9 mouse cellular contexts compared by ENCODE assay signal in genomic region chr1:182506229-182506986, GRCm38 (mm10). TPM values are rescaled to one million over a fixed set of nuclear protein-coding genes. Genes with fewer than 3 reads are reported as not detected.
DNase-seq lines count a peak whose midpoint lies in the region; ATAC-seq lines count a peak whose summit lies in the region.
"Had no signal": no experiment of that assay in that cellular context is flagged by ENCODE, and none has a peak within 500 bp of the region (broad histone marks: within the 10 kb centered on the region; RNA-seq: fewer than 3 reads in every experiment).

No protein-coding gene starts in this region.

- peaks cover 19% of the 10 kb centered on the region for H3K36me3 ChIP-seq in midbrain, embryonic 15.5 days (replicated peaks)
- H3K36me3 ChIP-seq in midbrain, embryonic 10.5 days: peaks cover 57% of the 10 kb centered on the region
- peaks cover 14% of the 10 kb centered on the region; the same call in 1 of the 2 replicates for H3K36me3 ChIP-seq in heart, embryonic 15.5 days
- H3K36me3 ChIP-seq in neural tube, embryonic 15.5 days: peaks cover 25% of the 10 kb centered on the region

- WGBS in midbrain, embryonic 15.5 days: 63% methylated on average over 7 of the region's 7 CpGs
- WGBS in midbrain, embryonic 10.5 days: 73% methylated on average over 7 of the region's 7 CpGs
- 20% methylated on average over 7 of the region's 7 CpGs for WGBS in heart, embryonic 15.5 days
- WGBS in neural tube, embryonic 15.5 days: 70% methylated on average over 7 of the region's 7 CpGs

- no peak overlapping the region for H3K9ac ChIP-seq in midbrain, embryonic 15.5 days
- no peak overlapping the region for H3K9ac ChIP-seq in heart, embryonic 15.5 days
- no peak overlapping the region for H3K9ac ChIP-seq in neural tube, embryonic 15.5 days (replicated peaks)

- ATAC-seq in midbrain, embryonic 15.5 days (replicated peaks): no peak
- ATAC-seq in heart, embryonic 15.5 days (replicated peaks; ENCODE audit: insufficient number of reproducible peaks, insufficient read depth, low FRiP score, low read depth): peak; percentile 75
- ATAC-seq in neural tube, embryonic 15.5 days (ENCODE audit: low FRiP score): no peak

- no peak overlapping the region for H3K4me2 ChIP-seq in midbrain, embryonic 15.5 days
- no peak overlapping the region for H3K4me2 ChIP-seq in heart, embryonic 15.5 days
- H3K4me2 ChIP-seq in neural tube, embryonic 15.5 days: no peak overlapping the region

- no peaks in the 10 kb centered on the region for H3K27me3 ChIP-seq in midbrain, embryonic 15.5 days (replicated peaks)
- H3K27me3 ChIP-seq in midbrain, embryonic 10.5 days (ENCODE audit: low read depth, poor library complexity, severe bottlenecking): no peaks in the 10 kb centered on the region
- H3K27me3 ChIP-seq in heart, embryonic 15.5 days: no peaks in the 10 kb centered on the region
- H3K27me3 ChIP-seq in neural tube, embryonic 15.5 days (replicated peaks): no peaks in the 10 kb centered on the region

- 0 out of 2 replicates have a peak, but pooled peaks cover 5% of the 10 kb centered on the region for H3K4me1 ChIP-seq in midbrain, embryonic 15.5 days
- H3K4me1 ChIP-seq in midbrain, embryonic 10.5 days: peaks cover 17% of the 10 kb centered on the region
- peaks cover 71% of the 10 kb centered on the region for H3K4me1 ChIP-seq in heart, embryonic 15.5 days (replicated peaks)
- H3K4me1 ChIP-seq in neural tube, embryonic 15.5 days: peaks cover 14% of the 10 kb centered on the region

- peak overlapping the region; percentile 27; the same call in 1 of the 2 replicates for H3K27ac ChIP-seq in midbrain, embryonic 15.5 days
- no peak overlapping the region for H3K27ac ChIP-seq in midbrain, embryonic 10.5 days (replicated peaks)
- H3K27ac ChIP-seq in heart, embryonic 15.5 days: peak overlapping the region; percentile 80
- peak overlapping the region; percentile 46; the same call in 1 of the 2 replicates for H3K27ac ChIP-seq in neural tube, embryonic 15.5 days (replicated peaks)

- no peak overlapping the region for H3K4me3 ChIP-seq in midbrain, embryonic 15.5 days
- no peak overlapping the region for H3K4me3 ChIP-seq in midbrain, embryonic 10.5 days
- no peak overlapping the region for H3K4me3 ChIP-seq in heart, embryonic 15.5 days
- no peak overlapping the region for H3K4me3 ChIP-seq in neural tube, embryonic 15.5 days (replicated peaks)

- no peak for DNase-seq in midbrain, embryonic 10.5 days (ENCODE audit: low spot score)
- peak; percentile 68 to 77 for DNase-seq in adrenal gland, postnatal 36 days
- DNase-seq in liver: peak; percentile 54
- no peak for DNase-seq in cerebellum, postnatal 14 days
- DNase-seq in layer of hippocampus, adult 11-12 months (ENCODE audit: low spot score): no peak

- H3K9me3 ChIP-seq in midbrain, embryonic 15.5 days: no peaks in the 10 kb centered on the region
- no peaks in the 10 kb centered on the region for H3K9me3 ChIP-seq in midbrain, embryonic 10.5 days (replicated peaks)
- no peaks in the 10 kb centered on the region for H3K9me3 ChIP-seq in heart, embryonic 15.5 days (replicated peaks)
- H3K9me3 ChIP-seq in neural tube, embryonic 15.5 days (replicated peaks): no peaks in the 10 kb centered on the region

RNA-seq across cellular contexts. Expression of gene Capn2, which starts 11.0 kb away (rescaled TPM):
- polyA plus RNA-seq in midbrain, embryonic 15.5 days (2015; fragmentation: Nextera tagmentation; extraction: Ambion mirVana): 85.6 and 86.2 TPM in 2 replicates
- polyA plus RNA-seq in midbrain, embryonic 10.5 days (2016; fragmentation: Nextera tagmentation; extraction: Ambion mirVana): 83.2 and 93.6 TPM in 2 replicates
- 10 to 100 TPM; 67.0 to 88.1 TPM for total RNA-seq in adrenal gland, postnatal 36 days (2021)
- polyA plus RNA-seq in heart, embryonic 15.5 days (2015; fragmentation: Nextera tagmentation; extraction: Ambion mirVana): 84.9 and 94.3 TPM in 2 replicates
- 95.3 and 98.9 TPM in 2 replicates for polyA plus RNA-seq in neural tube, embryonic 15.5 days (2015; fragmentation: Nextera tagmentation; extraction: Ambion mirVana)

RNA-seq across cellular contexts. Expression of gene Capn8, which starts 58.4 kb away (rescaled TPM):
- polyA plus RNA-seq in midbrain, embryonic 15.5 days (2015; fragmentation: Nextera tagmentation; extraction: Ambion mirVana): 0.06 and 0.11 TPM in 2 replicates
- 0.05 and 0.09 TPM in 2 replicates for polyA plus RNA-seq in midbrain, embryonic 10.5 days (2016; fragmentation: Nextera tagmentation; extraction: Ambion mirVana)
- under 1 TPM in 1 of 2 experiments, not detected in 1; 0.13 TPM for total RNA-seq in adrenal gland, postnatal 36 days (2021)
- polyA plus RNA-seq in heart, embryonic 15.5 days (2015; fragmentation: Nextera tagmentation; extraction: Ambion mirVana): not detected in 2 replicates
- 0.08 and 0.28 TPM in 2 replicates for polyA plus RNA-seq in neural tube, embryonic 15.5 days (2015; fragmentation: Nextera tagmentation; extraction: Ambion mirVana)
- polyA plus RNA-seq: embryonic facial prominence, embryonic 11.5 days had no signal

Comparison
In these comparisons a context has a peak if more than half of its experiments do, and no peak if none do; other contexts are left out.
1. DNase-seq: peak in adrenal gland, postnatal 36 days (2 of 2) and liver (single experiment); none in midbrain, embryonic 10.5 days (single experiment), cerebellum, postnatal 14 days (0 of 2) and layer of hippocampus, adult 11-12 months (single experiment).